Mouse (Mus musculus) intestine, postnatal 0 days (tissue): ENCODE measurements around the gene Prok2. TPM values are rescaled to one million over a fixed set of nuclear protein-coding genes. Genes with fewer than 3 reads are reported as not detected.

Source experiments
- ATAC-seq: fragments of 200-750 bp; cut with Nextera tagmentation; 2 replicates; pipeline ENCODE4 v1.8.0; 2017; ENCODE audit warnings: mild to moderate bottlenecking, moderate TSS enrichment, moderate library complexity
- H3K27ac ChIP-seq: fragments of 300-500 bp; sonication (generic); 2 replicates; pipeline ENCODE4 v1.5.1; 2014; ENCODE audit warnings: mild to moderate bottlenecking, low read depth, low read length, moderate library complexity
- H3K27me3 ChIP-seq: fragments of 300-500 bp; sonication (generic); replicated peaks from 2 replicates; pipeline ENCODE4 v1.6.1; 2014; ENCODE audit warnings: low read length, mixed read lengths; ENCODE audit not compliant: control insufficient read depth, insufficient read depth
- H3K36me3 ChIP-seq: fragments of 300-500 bp; sonication (generic); 2 replicates; pipeline ENCODE4 v1.6.1; 2014; ENCODE audit warnings: mild to moderate bottlenecking, moderate library complexity; ENCODE audit not compliant: control insufficient read depth, insufficient read depth
- H3K4me1 ChIP-seq: fragments of 300-500 bp; sonication (generic); replicated peaks from 2 replicates; pipeline ENCODE4 v1.6.1; 2014; ENCODE audit warnings: antibody characterized with exemption, low read length, mixed read lengths; ENCODE audit not compliant: control insufficient read depth, insufficient read depth
- H3K4me2 ChIP-seq: fragments of 300-500 bp; sonication (generic); replicated peaks from 2 replicates; pipeline ENCODE4 v1.6.1; 2014; ENCODE audit warnings: low read depth, mild to moderate bottlenecking, moderate library complexity
- H3K4me3 ChIP-seq: fragments of 300-500 bp; sonication (generic); 2 replicates; pipeline ENCODE4 v1.5.1; 2014; ENCODE audit warnings: low read depth, low read length
- H3K9ac ChIP-seq: fragments of 300-500 bp; sonication (generic); 2 replicates; pipeline ENCODE4 v1.6.1; 2014; ENCODE audit warnings: mild to moderate bottlenecking, low read depth, low read length
- H3K9me3 ChIP-seq: fragments of 300-500 bp; sonication (generic); 2 replicates; pipeline ENCODE4 v1.6.1; 2016; ENCODE audit warnings: mixed run types; ENCODE audit not compliant: control insufficient read depth
- CTCF ChIP-seq: sonication (generic); IDR thresholded peaks from 2 replicates; pipeline ENCODE4 v1.5.1; 2016; ENCODE audit warnings: low read depth, mild to moderate bottlenecking, control low read depth, antibody characterized with exemption, moderate library complexity
- WGBS: fragments of 180-500 bp; shearing (Covaris S2); extraction: QIAGEN DNeasy Blood & Tissue Kit; methylation state at CpG from one replicate; pipeline ENCODE4 v1.1.7; 2014; 5-methylcytosine and 5-hydroxymethylcytosine counted together
- polyA plus RNA-seq: library from polyadenylated mRNA; unstranded; fragments of >200 nt; fragmentation: Nextera tagmentation; extraction: Ambion mirVana; gene quantifications from 2 replicates; pipeline ENCODE4 v1.2.1, GENCODE M21; 2015

Gene Prok2
- polyA plus RNA-seq, 1 experiment from 2014 or later, result not detected

DNA sequence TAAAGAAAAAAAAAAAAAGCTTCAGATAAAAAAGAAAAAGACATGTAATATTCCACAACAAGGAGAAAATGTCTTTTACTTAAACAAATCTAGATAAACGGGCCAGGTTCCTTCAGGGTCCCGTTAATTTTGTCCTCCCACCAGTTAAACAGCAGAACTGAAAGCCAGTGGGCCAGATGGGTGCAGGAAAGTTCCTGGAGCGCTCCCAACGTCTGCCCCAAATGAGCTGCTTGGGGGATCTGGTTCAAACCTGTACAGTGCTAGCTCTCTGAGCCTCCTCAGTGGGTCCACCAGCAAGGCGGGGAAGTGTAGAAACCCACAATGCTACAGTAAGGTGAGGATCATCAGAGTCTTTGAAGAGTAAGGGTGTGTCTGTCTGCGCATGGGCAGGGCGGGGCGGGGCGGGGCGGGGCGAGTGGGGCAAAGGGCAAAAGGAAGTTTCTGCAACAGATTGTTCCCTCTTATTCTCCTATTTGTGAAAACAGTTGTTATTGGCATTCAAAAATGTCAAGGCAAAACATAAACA, 14.6 kb downstream of the Prok2 start:
- H3K4me2 ChIP-seq, result no peak overlapping the region
- TF ChIP-seq CTCF, result no peak
- H3K9me3 ChIP-seq, result no peaks in the 10 kb centered on the region
- no peak overlapping the region for H3K4me3 ChIP-seq
- no peaks in the 10 kb centered on the region for H3K27me3 ChIP-seq
- H3K27ac ChIP-seq, result no peak overlapping the region
- H3K36me3 ChIP-seq, result no peaks in the 10 kb centered on the region
- no peaks in the 10 kb centered on the region for H3K4me1 ChIP-seq
- WGBS, result 48% methylated on average over 11 of the region's 11 CpGs
- no peak for ATAC-seq
- no peak overlapping the region for H3K9ac ChIP-seq

DNA sequence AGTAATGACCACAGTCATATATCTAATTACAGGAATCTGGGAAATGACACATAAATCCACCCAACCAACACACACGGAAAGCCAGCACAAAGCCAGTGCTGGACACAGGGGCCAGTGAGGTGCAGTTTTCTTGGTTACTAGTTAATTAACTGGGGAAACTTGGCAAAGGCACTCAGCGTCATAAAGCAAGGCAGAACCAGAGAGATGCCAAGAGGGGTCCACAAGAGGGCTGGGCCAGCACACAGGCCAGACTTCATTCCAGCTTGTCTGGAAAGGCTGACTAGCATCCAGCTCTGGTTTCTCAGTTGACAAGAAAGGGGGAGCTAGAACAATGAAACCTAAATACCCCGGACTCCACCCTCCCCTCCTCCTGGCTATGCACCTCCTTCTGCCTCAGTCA, 25.7 kb downstream of the Prok2 start:
- H3K4me3 ChIP-seq, result no peak overlapping the region
- no peaks in the 10 kb centered on the region for H3K9me3 ChIP-seq
- TF ChIP-seq CTCF, result no peak
- no peaks in the 10 kb centered on the region for H3K4me1 ChIP-seq
- 0 out of 2 replicates have a peak, but pooled peaks cover 5% of the 10 kb centered on the region for H3K27me3 ChIP-seq
- H3K27ac ChIP-seq, result no peak overlapping the region
- no peaks in the 10 kb centered on the region for H3K36me3 ChIP-seq
- H3K4me2 ChIP-seq, result no peak overlapping the region
- 66% methylated on average over 3 of the region's 3 CpGs for WGBS
- H3K9ac ChIP-seq, result no peak overlapping the region
- ATAC-seq, result no peak

DNA sequence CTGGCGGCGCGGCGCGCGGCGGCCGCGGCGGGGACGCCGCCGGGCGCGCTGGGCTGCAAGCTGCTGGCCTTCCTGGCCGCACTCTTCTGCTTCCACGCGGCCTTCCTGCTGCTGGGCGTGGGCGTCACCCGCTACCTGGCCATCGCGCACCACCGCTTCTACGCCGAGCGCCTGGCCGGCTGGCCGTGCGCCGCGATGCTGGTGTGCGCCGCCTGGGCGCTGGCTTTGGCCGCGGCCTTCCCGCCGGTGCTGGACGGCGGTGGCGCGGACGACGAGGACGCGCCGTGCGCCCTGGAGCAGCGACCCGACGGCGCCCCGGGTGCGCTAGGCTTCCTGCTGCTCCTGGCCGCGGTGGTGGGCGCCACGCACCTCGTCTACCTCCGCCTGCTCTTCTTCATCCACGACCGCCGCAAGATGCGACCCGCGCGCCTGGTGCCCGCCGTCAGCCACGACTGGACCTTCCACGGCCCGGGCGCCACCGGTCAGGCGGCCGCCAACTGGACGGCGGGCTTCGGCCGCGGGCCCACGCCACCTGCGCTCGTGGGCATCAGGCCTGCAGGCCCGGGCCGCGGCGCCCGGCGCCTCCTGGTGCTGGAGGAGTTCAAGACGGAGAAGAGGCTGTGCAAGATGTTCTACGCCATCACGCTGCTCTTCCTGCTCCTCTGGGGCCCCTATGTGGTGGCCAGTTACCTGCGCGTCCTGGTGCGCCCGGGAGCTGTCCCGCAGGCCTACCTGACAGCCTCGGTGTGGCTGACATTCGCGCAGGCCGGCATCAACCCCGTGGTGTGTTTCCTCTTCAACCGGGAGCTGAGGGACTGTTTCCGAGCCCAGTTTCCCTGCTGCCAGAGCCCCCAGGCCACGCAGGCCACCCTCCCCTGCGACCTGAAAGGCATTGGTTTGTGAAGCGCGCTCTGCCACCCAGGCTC, 33.0 kb downstream of the Prok2 start:
- peaks cover 46% of the 10 kb centered on the region for H3K27me3 ChIP-seq

DNA sequence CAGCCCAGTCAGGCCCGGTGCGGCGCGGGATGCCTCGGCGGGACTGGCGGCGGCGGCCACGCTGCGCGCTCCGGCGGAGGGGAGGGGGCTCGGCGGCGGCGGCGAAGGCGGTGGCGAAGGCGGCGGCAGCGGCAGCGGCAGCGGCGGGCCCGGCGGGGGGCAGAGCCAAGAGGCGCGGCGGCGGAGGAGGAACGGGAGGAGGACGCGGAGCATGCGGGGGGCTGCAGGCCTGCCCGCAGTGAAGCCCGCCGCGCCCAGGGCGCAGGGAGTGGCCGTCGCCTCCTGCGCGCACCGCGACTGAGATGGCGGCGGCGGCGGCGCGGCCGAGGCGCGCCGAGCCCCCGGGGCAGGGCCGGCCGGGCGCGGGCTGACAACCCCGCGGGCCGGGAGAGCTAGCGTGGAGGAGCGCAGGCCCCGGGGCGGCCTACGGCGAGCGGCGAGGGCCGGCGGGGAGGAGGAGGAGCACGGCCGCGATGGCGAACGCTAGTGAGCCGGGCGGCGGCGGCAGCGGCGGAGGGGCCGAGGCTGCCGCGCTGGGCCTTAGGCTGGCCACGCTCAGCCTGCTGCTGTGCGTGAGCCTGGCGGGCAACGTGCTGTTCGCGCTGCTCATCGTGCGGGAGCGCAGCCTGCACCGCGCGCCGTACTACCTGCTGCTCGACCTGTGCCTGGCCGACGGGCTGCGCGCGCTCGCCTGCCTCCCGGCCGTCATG, 33.8 kb downstream of the Prok2 start, which contains the start of gene Gpr27:
Gene Gpr27, plus strand, starts transcription at position 474 of the 710 bp plus-strand sequence.
- Histone ChIP-seq H3K4me2 (peak within 1 kb of the TSS; percentile 97), H3K27ac (no peak within 1 kb of the TSS), H3K27me3 (peaks cover 46% of the 10 kb centered on the region), H3K9me3 (no peaks in the 10 kb centered on the region), H3K36me3 (no peaks in the 10 kb centered on the region), H3K4me3 (peak within 1 kb of the TSS; percentile 68), H3K4me1 (no peaks in the 10 kb centered on the region), H3K9ac (peak within 1 kb of the TSS; percentile 66)
- TF ChIP-seq CTCF, result no peak
- WGBS, result under 1% methylated on average over 83 of the region's 112 CpGs
- peak; percentile 34 for ATAC-seq

More for the DNA sequence above, 33.0 kb downstream of the Prok2 start:
- peak; percentile 34; the same call in 1 of the 2 replicates for ATAC-seq
- H3K4me2 ChIP-seq, result peak overlapping the region; percentile 97
- no peaks in the 10 kb centered on the region for H3K4me1 ChIP-seq
- 0 out of 2 replicates have a peak, but pooled peaks have one; percentile 16 for TF ChIP-seq CTCF
- H3K4me3 ChIP-seq, result peak overlapping the region; percentile 68
- H3K9ac ChIP-seq, result peak overlapping the region; percentile 66
- WGBS, result 2% methylated on average over 83 of the region's 110 CpGs
- no peak overlapping the region for H3K27ac ChIP-seq
- no peaks in the 10 kb centered on the region for H3K9me3 ChIP-seq
- no peaks in the 10 kb centered on the region for H3K36me3 ChIP-seq

DNA sequence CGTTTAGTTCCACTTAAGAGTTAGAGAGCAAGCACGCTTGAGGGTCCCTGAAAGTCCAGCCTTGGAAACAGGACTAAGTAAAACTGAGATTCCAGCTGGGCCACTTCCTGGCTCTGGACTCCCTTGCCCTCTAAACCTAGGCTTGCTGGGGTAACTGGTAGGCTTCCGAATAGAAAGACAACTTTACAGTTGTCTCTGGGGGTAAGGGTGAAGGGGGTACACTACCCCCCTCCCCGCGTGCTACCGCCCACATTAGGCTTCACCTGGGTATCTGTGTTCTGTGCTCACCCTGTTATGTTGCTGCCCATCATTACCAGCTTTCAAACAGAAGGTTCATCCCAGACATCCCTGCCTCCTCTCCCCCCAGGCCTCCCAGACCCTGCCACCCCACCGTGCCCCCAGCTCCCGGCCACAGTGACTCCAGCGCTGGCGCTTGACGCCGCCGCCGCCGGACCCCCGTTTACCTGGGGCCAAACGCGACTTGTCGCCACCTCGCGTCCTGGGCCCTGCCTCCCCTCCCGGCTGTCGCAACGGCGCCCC, 34.5 kb downstream of the Prok2 start:
- ATAC-seq, result no peak; the same call in 1 of the 2 replicates
- 10% methylated on average over 25 of the region's 25 CpGs for WGBS
- H3K27me3 ChIP-seq, result peaks cover 45% of the 10 kb centered on the region
- no peaks in the 10 kb centered on the region for H3K4me1 ChIP-seq
- TF ChIP-seq CTCF, result 0 out of 2 replicates have a peak, but pooled peaks have one; percentile 6
- H3K36me3 ChIP-seq, result no peaks in the 10 kb centered on the region
- H3K4me3 ChIP-seq, result peak overlapping the region; percentile 68
- no peaks in the 10 kb centered on the region for H3K9me3 ChIP-seq
- no peak overlapping the region for H3K27ac ChIP-seq
- peak overlapping the region; percentile 66 for H3K9ac ChIP-seq
- peak overlapping the region; percentile 97 for H3K4me2 ChIP-seq
